Mouse (Mus musculus) activated CD4-positive, CD25-positive, alpha-beta regulatory T cell, adult 4 months (primary cell): ENCODE data around the gene Gm16451. TPM values are rescaled to one million over a fixed set of nuclear protein-coding genes. Genes with fewer than 3 reads are reported as not detected.
"Not testable (repeated sequence)": the region's sequence is repeated elsewhere in the genome, so short reads cannot be mapped to it uniquely, and the experiment has no call there.

ENCODE experiments used
- ATAC-seq: one replicate; pipeline ENCODE4 v1.8.0; 2017
- polyA plus RNA-seq, 2 experiments: library from polyadenylated mRNA; unstranded; fragments of 100-300 nt; shearing (Covaris generic); gene quantifications; one replicate each; pipeline ENCODE4 v1.2.1; 2017

The Gm16451 gene
- not detected for polyA plus RNA-seq

DNA sequence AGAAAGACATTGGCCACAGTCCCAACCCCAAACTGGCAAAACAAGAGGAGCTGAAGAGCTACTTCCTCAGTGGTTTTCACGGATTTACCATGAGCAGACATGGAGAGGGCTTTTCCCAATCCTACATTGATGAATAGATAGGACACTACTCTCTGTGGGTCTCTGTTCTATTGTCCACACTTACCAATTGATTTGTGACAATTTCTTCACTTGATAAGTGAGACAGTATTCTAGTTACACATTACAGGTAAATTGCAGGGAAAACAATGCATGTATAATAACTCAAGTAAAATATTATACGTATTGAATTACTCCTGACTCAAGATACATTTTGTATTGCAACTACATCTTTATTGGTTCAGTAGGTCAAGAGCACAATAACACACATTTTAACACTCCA is at the start of gene Gm16451:
Gene Gm16451 (minus strand): TSS at position 101 of the 400 bp plus-strand sequence.
- ATAC-seq, result not testable (repeated sequence)

DNA sequence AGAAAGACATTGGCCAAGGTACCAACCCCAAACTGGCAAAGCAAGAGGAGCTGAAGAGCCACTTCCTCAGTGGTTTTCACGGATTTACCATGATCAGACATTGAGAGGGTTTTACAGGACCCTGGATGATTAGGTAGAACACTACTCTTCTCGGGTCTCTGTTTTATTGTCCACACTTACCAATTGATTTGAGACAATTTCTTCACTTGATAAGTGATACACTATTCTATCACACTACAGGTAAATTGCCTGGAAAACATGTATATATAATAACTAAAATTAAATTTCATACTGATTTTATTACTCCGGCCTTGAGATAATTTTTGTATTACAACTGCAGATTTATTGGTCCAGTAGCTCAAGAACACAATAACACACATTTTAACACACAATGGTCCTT is 45.9 kb upstream of the Gm16451 start, which contains the start of gene Vmn1r142:
Gene Vmn1r142 (minus strand): TSS at position 101 of the 400 bp plus-strand sequence.
- not testable (repeated sequence) for ATAC-seq

DNA sequence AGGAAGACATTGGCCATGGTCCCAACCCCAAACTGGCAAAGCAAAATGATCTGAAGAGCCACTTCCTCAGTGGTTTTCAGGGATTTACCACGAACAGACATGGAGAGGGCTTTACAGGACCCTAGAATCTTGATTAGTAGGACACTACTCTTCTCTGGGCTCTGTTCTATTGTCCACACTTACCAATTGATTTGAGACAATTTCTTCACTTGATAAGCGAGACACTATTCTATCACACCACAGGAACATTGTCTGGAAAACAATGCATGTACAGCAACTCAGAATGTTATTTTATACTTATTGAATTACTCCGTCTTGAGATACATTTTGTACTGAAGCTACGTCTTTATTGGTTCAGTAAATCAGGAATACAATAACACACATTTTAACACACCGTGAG is 16.6 kb upstream of the Gm16451 start, which contains the start of gene Gm10666:
Gene Gm10666 (minus strand): TSS at position 101 of the 400 bp plus-strand sequence.
- ATAC-seq, result not testable (repeated sequence)

DNA sequence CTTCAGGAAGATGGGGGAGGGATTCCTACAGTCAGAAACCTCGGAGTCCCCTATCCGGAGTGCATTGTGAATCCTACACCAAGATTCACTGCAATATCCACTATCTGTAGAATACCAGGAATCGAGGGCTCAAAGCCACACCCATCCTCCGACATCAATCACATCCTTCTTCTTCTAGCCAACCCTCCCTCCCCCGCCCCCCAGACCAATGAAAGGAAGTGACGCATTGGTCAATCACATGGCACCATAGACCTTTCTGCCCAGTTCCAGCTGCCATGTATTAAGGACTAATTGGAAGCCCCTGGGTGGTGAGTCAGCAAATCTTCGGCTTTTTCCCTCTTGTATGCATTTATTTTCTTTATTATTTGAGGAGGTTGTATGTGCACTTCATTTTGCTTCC is 49.3 kb downstream of the Gm16451 start, which contains the start of gene Vmn1r139:
Gene Vmn1r139 (plus strand): TSS at position 301 of the 400 bp plus-strand sequence.
- not testable (repeated sequence) for ATAC-seq

Other genes with a start within 250 kb of the Gm16451 start
- gene Gm5891, start 197.0 kb downstream of the Gm16451 start, polyA plus RNA-seq, result not detected
- gene Vmn1r137, start 123.7 kb downstream of the Gm16451 start, polyA plus RNA-seq, result not detected
- gene Vmn1r138, start 89.3 kb downstream of the Gm16451 start, polyA plus RNA-seq, result not detected
- gene Gm6176, start 61.9 kb downstream of the Gm16451 start, polyA plus RNA-seq, result not detected
- gene Vmn1r139, start 49.2 kb downstream of the Gm16451 start, polyA plus RNA-seq, result not detected
- not detected for gene Gm10666, start 16.5 kb upstream of the Gm16451 start, polyA plus RNA-seq
- gene Vmn1r142, start 45.8 kb upstream of the Gm16451 start, polyA plus RNA-seq, result not detected
- gene Vmn1r143, start 71.1 kb upstream of the Gm16451 start, polyA plus RNA-seq, result not detected
- not detected for gene Gm8653, start 83.0 kb upstream of the Gm16451 start, polyA plus RNA-seq
- not detected for gene Gm8453, start 111.2 kb upstream of the Gm16451 start, polyA plus RNA-seq
- gene Gm4187, start 211.5 kb upstream of the Gm16451 start, polyA plus RNA-seq, result not detected